Mouse (Mus musculus): Measurements from ENCODE around the gene Ldb3. TPM values are rescaled to one million over a fixed set of nuclear protein-coding genes. Genes with fewer than 3 reads are reported as not detected.

The Ldb3 gene
- total and polyA plus RNA-seq, 2 experiments from 2014 or later = 376 to 526 TPM

DNA sequence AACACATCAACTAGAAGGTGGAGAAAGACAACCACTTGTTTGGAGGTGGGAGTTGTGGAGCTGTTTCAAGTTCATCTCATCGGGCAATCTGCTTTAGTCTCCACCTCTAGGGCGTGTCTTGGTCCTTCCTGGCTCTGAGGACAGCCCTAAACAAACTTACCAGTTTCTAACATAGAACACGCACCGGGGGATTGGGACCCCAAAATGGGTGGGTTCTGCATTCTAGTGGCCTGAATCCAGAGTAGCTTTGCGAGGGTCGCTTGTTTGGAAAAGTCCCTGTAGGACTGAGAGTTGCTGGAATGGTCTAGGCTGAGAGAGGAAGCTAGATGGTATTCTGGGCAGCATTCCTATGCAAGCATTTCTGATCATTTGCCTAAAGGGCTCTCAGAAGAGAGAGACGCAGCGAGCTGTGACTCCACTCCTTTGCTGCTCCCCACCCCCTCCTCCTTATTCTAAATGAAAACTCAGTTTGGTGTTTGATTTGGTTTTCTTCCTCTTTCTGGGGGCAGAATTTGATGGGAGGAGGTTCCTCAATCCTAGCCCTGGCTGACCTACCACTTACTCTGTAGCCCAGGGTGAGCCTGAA, 70.4 kb downstream of the Ldb3 start:
- ATAC-seq (ENCODE audit: insufficient read depth, low read depth) (no peak), DNase-seq (ENCODE audit: low spot score) (no peak)
- Histone ChIP-seq H3K4me1 (ENCODE audit: control insufficient read depth, insufficient read depth) (no peaks in the 10 kb centered on the region; the same call in 1 of the 2 replicates), H3K4me2 (ENCODE audit: low read depth, low read length) (no peak overlapping the region), H3K27me3 (ENCODE audit: control insufficient read depth, insufficient read depth, low read length) (peaks cover 14% of the 10 kb centered on the region; the same call in 1 of the 2 replicates), H3K9me3 (replicated peaks; ENCODE audit: control insufficient read depth, low read length) (no peaks in the 10 kb centered on the region), H3K9ac (replicated peaks; ENCODE audit: low read depth, low read length) (no peak overlapping the region), H3K27ac (ENCODE audit: low read depth) (0 out of 2 replicates have a peak overlapping the region, but pooled peaks have one; percentile 35), H3K4me3 (ENCODE audit: low read depth, low read length) (no peak overlapping the region), H3K36me3 (replicated peaks; ENCODE audit: control insufficient read depth, insufficient read depth, low read length) (no peaks in the 10 kb centered on the region)
- TF ChIP-seq EP300 (IDR thresholded peaks at IDR 0.05; ENCODE audit: low read depth) (no peak), CTCF (IDR thresholded peaks at IDR 0.05; ENCODE audit: low read depth) (no peak)
- 61% methylated on average over 8 of the region's 8 CpGs for WGBS

DNA sequence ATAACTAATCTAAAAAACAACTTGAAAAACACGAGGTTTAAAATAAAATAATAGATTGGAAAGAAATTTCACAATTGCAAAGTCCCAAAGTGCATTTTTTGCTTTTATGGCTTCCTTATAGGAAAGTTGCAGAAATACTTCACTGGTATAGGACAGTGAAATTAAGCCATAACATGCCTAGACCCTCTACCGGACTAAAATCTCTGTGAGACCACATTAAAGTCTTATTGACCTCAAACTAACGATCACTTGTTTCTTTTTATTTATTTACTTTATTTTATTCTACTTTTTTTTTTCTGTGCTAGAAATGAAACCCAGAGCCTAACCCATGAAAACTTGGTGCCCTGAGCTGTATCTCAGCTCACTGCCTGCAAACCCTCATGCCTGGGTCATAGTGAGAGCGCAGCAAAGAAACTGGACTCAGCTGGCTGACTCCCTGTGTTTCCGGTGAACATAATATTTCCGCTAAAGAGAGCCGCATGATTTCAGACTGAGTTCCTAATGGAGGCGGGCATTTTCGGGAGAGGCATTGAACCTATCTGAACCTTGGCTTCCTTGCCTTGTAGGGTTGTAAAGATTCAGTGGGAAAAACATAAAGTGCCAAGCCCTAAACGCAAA, 71.4 kb downstream of the Ldb3 start:
- Histone ChIP-seq H3K9me3 (replicated peaks; ENCODE audit: control insufficient read depth, low read length) (no peaks in the 10 kb centered on the region), H3K36me3 (replicated peaks; ENCODE audit: control insufficient read depth, insufficient read depth, low read length) (no peaks in the 10 kb centered on the region), H3K9ac (replicated peaks; ENCODE audit: low read depth, low read length) (no peak overlapping the region), H3K4me3 (ENCODE audit: low read depth, low read length) (no peak overlapping the region), H3K4me2 (ENCODE audit: low read depth, low read length) (no peak overlapping the region), H3K27ac (ENCODE audit: low read depth) (no peak overlapping the region), H3K4me1 (ENCODE audit: control insufficient read depth, insufficient read depth) (no peaks in the 10 kb centered on the region; the same call in 1 of the 2 replicates), H3K27me3 (ENCODE audit: control insufficient read depth, insufficient read depth, low read length) (peaks cover 16% of the 10 kb centered on the region; the same call in 1 of the 2 replicates)
- TF ChIP-seq CTCF (IDR thresholded peaks at IDR 0.05; ENCODE audit: low read depth) (no peak), EP300 (IDR thresholded peaks at IDR 0.05; ENCODE audit: low read depth) (no peak)
- DNase-seq (ENCODE audit: low spot score) = no peak
- WGBS = 79% methylated on average over 10 of the region's 10 CpGs
- no peak for ATAC-seq (ENCODE audit: insufficient read depth, low read depth)

DNA sequence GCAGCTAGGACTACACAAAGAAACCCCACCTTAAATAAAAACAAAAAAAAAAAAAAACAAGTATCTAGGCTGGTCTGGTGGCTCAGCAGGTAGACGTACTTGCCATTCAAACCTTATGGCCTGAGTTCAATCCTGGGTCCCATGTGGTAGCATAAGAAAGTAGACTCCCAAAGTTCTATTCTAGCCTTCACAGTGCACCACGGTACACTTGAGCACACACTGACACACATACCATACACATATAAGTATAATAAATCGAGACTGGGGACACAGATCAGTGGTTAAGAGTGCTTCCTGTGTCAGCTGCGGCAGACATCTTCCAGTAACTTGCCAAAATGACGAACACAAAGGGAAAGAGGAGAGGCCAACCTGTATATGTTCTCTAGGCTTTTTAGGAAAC, 72.6 kb downstream of the Ldb3 start:
- H3K27me3 ChIP-seq (ENCODE audit: control insufficient read depth, insufficient read depth, low read length) = peaks cover 16% of the 10 kb centered on the region; the same call in 1 of the 2 replicates
- TF ChIP-seq EP300 (IDR thresholded peaks at IDR 0.05; ENCODE audit: low read depth) (no peak), CTCF (IDR thresholded peaks at IDR 0.05; ENCODE audit: low read depth) (no peak)
- no peaks in the 10 kb centered on the region for H3K9me3 ChIP-seq (replicated peaks; ENCODE audit: control insufficient read depth, low read length)
- no peak overlapping the region for H3K4me2 ChIP-seq (ENCODE audit: low read depth, low read length)
- DNase-seq (ENCODE audit: low spot score) = no peak
- H3K4me1 ChIP-seq (ENCODE audit: control insufficient read depth, insufficient read depth) = no peaks in the 10 kb centered on the region; the same call in 1 of the 2 replicates
- no peaks in the 10 kb centered on the region for H3K36me3 ChIP-seq (replicated peaks; ENCODE audit: control insufficient read depth, insufficient read depth, low read length)
- no peak overlapping the region for H3K9ac ChIP-seq (replicated peaks; ENCODE audit: low read depth, low read length)
- WGBS = 81% methylated on average over 5 of the region's 5 CpGs
- no peak for ATAC-seq (ENCODE audit: insufficient read depth, low read depth)
- H3K27ac ChIP-seq (ENCODE audit: low read depth) = no peak overlapping the region
- no peak overlapping the region for H3K4me3 ChIP-seq (ENCODE audit: low read depth, low read length)

DNA sequence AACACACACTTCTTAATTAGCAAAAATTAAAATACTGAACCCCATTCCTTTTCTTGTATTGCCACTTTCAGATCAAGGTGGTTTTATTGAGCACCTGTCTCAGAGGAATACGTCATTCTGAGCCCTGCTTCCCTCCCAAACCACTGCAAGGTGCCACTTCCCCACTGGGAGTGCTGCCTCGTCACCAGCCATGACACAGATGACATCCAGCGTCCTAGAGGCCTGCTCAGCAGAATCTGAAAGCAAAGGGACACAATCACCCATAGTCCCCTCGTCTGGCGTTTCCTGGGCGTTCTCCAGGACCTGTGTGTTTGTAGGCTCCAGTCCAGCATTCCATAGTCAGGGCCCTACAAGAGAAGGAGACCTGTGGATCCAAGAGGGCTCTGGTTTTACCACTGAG, 74.4 kb downstream of the Ldb3 start:
- peak; percentile 61 for DNase-seq (ENCODE audit: low spot score)
- peak overlapping the region; percentile 49 for H3K27ac ChIP-seq (ENCODE audit: low read depth)
- peaks cover 12% of the 10 kb centered on the region for H3K27me3 ChIP-seq (ENCODE audit: control insufficient read depth, insufficient read depth, low read length)
- H3K9me3 ChIP-seq (replicated peaks; ENCODE audit: control insufficient read depth, low read length) = no peaks in the 10 kb centered on the region
- H3K4me1 ChIP-seq (ENCODE audit: control insufficient read depth, insufficient read depth) = no peaks in the 10 kb centered on the region; the same call in 1 of the 2 replicates
- no peak overlapping the region for H3K4me3 ChIP-seq (ENCODE audit: low read depth, low read length)
- WGBS = 21% methylated on average over 6 of the region's 6 CpGs
- no peak for TF ChIP-seq EP300 (IDR thresholded peaks at IDR 0.05; ENCODE audit: low read depth)
- peak; percentile 49 for TF ChIP-seq CTCF (IDR thresholded peaks at IDR 0.05; ENCODE audit: low read depth)
- no peak overlapping the region for H3K9ac ChIP-seq (replicated peaks; ENCODE audit: low read depth, low read length)
- no peaks in the 10 kb centered on the region for H3K36me3 ChIP-seq (replicated peaks; ENCODE audit: control insufficient read depth, insufficient read depth, low read length)
- peak; percentile 95 for ATAC-seq (ENCODE audit: insufficient read depth, low read depth)
- no peak overlapping the region for H3K4me2 ChIP-seq (ENCODE audit: low read depth, low read length)

DNA sequence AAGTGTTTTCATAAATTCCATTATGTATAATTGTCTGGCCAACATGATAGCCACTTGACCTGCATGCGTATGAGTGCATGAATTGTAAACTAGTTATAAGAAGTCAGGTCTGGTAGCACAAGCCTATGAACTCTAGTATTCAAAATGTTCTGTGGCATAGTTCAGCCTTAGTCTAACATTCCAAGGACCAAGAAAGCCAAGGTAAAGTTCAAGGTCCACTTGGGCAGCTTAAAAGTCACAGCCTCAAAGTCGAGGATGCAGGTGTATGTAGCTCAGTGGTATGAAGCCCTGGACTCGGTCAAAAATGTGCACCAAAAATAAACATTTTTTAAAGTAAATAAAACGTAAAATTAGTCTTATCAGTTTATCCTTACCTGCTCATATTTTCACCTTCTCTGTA, 75.9 kb downstream of the Ldb3 start:
- 79% methylated on average over 4 of the region's 4 CpGs for whole genome bisulfite sequencing
- no peak overlapping the region for H3K9ac ChIP-seq (replicated peaks; ENCODE audit: low read depth, low read length)
- no peak for TF ChIP-seq EP300 (IDR thresholded peaks at IDR 0.05; ENCODE audit: low read depth)
- TF ChIP-seq CTCF (IDR thresholded peaks at IDR 0.05; ENCODE audit: low read depth) = no peak
- H3K27ac ChIP-seq (ENCODE audit: low read depth) = no peak overlapping the region
- H3K4me2 ChIP-seq (ENCODE audit: low read depth, low read length) = no peak overlapping the region
- ATAC-seq (ENCODE audit: insufficient read depth, low read depth) = no peak
- no peaks in the 10 kb centered on the region for H3K4me1 ChIP-seq (ENCODE audit: control insufficient read depth, insufficient read depth)
- H3K4me3 ChIP-seq (ENCODE audit: low read depth, low read length) = no peak overlapping the region
- no peak for DNase-seq (ENCODE audit: low spot score)
- no peaks in the 10 kb centered on the region for H3K9me3 ChIP-seq (replicated peaks; ENCODE audit: control insufficient read depth, low read length)
- H3K36me3 ChIP-seq (replicated peaks; ENCODE audit: control insufficient read depth, insufficient read depth, low read length) = no peaks in the 10 kb centered on the region
- H3K27me3 ChIP-seq (ENCODE audit: control insufficient read depth, insufficient read depth, low read length) = peaks cover 14% of the 10 kb centered on the region
